Mouse (Mus musculus) urinary bladder, postnatal 25 days (tissue): Measurements from ENCODE around the gene Gm20479.

Experiments used
- DNase-seq: peaks from one replicate; pipeline ENCODE4 v3.0.0; 2022; ENCODE audit warnings: low spot score

Gm20479 gene

GRCm38 (mm10) chr7:27310306-27310705 is 46.9 kb downstream of the Gm20479 start:
- peak; percentile 60 for DNase-seq

DNA sequence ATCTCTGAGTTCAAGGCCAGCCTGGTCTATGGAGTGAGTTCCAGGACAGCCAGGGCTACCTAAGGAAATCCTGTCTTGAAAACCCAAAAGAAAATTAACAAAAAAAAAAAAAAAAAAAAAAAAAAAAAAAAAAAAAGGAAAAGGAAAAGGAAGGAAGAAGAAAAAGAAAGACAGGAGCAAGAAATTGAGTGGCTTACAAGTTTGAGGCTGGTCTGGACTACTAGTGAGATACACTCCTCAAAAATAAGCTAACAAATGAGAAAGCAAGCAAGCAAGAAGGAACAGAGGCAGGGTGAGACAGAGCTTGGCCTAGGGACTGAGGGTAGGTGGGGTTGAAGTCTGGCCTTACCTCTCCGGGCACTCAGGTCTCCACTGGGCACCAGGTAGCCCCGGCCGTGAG is 47.4 kb downstream of the Gm20479 start:
- no peak for DNase-seq

DNA sequence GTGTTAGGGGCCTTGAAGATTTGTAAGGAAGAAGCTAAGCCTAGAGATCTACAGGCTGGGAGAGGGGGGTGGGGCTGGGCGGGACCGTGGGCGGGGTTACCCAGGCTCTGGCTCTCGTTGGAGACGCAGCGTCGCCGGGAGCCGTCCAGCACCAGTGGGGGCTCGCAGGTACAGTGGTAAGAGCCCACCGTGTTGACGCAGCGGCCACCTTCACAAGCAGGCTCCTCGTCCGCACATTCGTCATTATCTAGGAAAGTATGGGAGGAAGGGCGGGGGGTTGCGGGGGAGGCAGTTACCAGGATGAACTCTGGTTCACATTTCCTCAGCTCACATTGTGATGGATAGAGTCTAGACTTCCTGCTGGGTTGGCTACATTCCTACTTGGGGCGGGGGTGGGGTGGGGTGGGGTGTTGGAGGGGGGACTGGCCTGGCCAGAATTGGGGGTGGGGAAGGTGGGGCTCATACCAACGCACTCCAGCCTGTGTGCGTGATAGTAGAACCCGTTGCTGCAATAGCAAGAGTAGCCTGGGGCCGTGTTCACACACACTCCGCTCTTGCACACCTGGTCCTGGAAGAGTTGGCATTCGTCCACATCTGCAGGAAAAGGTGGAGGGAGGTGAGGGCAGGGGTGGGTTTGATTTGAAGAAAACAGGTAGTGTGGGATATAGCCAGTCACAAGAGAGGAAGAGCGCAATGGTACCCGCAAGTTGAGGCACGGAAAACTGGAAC is 48.2 kb downstream of the Gm20479 start:
- no peak for DNase-seq

GRCm38 (mm10) chr7:27307551-27307950 is 49.7 kb downstream of the Gm20479 start:
- DNase-seq = no peak

DNA sequence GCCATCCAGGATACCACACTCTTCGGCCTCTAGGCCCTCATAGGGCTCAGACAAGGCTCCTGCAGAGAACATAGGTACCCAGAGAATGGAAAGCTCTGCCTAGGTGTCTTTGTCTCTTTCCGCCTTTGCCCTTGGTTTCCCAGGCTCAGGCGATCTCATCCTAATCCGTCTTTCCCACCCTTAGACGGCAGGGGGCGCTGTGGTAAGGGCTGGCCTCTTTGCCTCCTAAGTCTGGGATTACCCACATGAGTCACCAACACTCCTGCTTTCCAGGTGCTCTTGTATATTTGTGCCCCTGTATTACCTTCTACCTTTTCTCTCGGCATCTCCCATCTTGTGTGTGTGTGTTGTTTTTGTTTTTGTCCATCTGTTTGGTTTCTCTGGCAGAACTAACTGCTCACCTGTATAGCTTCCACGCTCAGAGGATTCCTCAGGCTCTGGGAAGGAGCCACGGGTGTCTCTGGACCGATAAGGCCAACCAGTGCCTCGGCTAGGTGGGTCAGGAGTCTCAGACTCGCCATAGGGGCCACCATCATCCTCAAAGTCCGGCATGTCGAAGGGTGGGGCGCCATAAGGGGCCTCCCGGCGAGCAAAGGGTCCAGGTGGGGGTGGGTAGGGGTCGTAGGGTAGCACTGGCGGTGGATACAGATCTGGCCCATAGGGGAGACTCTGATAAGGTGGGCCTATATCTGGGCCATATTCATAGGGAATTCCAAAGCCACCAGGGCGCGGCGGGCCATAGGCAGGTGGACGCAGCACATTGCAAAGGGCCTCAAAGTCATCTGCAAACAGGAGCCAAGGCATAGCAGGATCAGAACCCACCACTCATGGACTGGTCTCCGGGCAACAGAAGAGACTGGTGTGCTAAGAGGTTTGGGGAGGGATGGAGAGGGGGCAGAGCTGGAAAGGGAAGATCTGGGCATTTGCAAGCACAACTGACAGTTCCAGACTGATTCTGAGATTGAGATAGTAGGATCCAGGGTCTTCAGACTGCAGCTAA is 50.8 kb downstream of the Gm20479 start:
- DNase-seq = peak; percentile 60

DNA sequence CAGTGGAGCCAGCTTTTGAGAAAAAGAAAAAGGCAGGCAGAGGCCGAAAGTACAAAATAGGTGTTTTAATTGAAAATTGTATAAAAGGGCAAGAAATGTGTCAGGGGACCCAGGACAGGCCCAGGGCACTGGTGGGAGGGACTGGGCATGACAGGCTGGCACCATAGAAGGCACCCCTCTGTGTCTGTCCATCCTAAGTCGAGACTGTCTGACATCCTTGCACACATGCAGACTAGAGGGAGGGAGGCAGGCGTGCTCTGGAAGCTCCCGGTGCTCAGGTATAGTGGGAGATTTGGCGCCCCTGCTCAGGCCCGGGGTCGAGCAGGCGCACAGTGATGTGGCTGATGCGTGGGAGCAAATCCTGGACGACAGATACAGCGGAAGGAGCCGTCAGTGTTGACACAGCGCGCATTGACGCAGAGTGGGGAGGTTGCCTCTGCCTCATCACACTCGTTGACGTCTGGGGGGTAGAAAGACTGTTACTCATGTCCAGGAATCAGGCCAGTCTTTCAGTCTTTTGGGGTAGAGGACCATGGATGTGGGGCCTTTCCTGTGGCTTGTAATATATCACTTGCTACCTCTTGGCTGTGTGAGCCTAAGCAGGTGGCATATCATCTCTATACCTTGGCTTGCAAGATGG is 52.0 kb downstream of the Gm20479 start:
- no peak for DNase-seq
